Mouse (Mus musculus): ENCODE measurements at regions not wholly inside any gene's neighbourhood (a gene's known extent, or its start where the extent isn't known, plus 50 kb on each side); places are given as distances from the start of the nearest gene placed in this dataset.

DNA sequence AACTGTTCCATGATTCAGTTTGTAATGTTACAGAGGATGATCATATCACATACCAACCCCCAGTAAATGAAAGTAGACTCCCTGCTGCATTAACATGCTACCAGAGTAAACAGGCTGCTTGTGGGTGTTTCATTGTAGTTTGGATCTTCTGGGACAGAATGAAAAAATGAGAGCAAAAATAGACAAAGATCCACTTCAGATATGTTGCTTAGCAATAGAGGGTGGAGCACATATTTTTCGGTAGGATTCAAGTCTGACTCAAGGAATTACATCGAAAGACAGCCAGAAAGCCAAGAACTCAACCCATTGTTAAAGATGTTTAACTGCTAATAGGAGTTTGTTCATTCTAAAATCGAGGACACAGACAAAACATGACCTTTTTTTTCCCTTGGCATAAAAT lies 536.2 kb upstream of the Arpp21 start:
- Histone ChIP-seq H3K27me3 (no peaks in the 10 kb centered on the region), H3K9me3 (replicated peaks) (no peaks in the 10 kb centered on the region), H3K4me1 (replicated peaks) (no peaks in the 10 kb centered on the region), H3K9ac (no peak overlapping the region), H3K36me3 (no peaks in the 10 kb centered on the region), H3K4me2 (no peak overlapping the region), H3K27ac (no peak overlapping the region), H3K4me3 (no peak overlapping the region)
- WGBS = 65% methylated on average over 3 of the region's 3 CpGs
- ATAC-seq (replicated peaks; ENCODE audit: insufficient number of reproducible peaks, insufficient read depth, low FRiP score, low read depth) = no peak

DNA sequence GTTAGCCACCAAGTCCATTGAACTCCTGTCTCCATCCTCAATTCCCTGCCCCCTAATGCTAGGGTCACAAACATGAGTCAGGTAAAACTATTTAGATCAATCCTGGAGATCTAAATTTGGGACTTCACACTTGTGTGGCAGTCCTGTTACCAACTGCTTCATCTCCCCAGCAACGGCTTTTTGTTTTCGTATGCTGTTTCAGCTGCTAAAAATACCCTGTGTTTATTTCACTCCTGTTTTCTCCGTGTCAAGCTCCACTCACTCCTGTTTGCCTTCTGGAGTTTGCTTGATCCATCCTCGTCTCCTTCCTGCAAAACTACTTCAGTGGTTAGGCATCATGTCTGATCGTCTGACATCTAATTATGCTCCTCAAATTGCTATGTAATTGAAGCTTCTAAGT lies 508.9 kb upstream of the Arpp21 start:
- WGBS = 39% methylated on average over 5 of the region's 5 CpGs
- Histone ChIP-seq H3K36me3 (no peaks in the 10 kb centered on the region), H3K9me3 (replicated peaks) (no peaks in the 10 kb centered on the region), H3K4me1 (replicated peaks) (no peaks in the 10 kb centered on the region), H3K9ac (no peak overlapping the region), H3K27me3 (no peaks in the 10 kb centered on the region), H3K27ac (no peak overlapping the region), H3K4me3 (no peak overlapping the region), H3K4me2 (no peak overlapping the region)
- no peak for ATAC-seq (replicated peaks; ENCODE audit: insufficient number of reproducible peaks, insufficient read depth, low FRiP score, low read depth)

DNA sequence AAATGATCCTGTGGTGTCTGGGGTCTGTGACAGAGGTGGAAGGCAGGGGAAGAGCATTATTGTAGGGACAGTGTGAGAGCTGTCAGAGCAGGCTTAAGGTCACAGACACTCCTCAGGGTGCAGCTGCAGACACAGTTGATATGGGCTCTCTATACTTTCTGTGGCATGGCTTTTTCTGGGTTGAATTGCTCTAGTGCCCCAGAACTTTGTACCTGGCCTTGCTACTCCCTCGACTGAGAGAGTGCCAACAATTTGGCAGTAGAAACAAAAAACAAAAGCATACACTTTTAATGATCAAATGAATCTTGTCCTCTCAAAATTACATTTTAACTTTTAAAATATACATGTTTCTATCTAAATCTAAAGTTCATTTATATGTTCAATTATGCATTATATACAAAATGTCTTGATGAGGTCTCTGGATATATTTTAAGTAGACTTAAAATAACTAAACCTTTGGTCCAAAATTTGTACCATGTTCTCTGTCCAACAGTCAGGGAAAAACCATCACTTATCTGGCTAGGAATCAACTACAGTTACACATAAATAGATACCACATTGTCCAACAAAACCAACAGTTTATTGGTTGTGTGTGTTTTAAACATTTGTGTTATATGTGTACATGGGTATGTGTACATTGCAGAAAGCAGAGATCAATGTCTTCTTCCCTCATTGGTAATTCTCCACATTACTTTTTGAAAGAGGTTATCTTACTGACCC lies 508.3 kb upstream of the Arpp21 start:
- Histone ChIP-seq H3K9ac (no peak overlapping the region), H3K4me3 (no peak overlapping the region), H3K4me2 (no peak overlapping the region), H3K9me3 (replicated peaks) (no peaks in the 10 kb centered on the region), H3K27me3 (no peaks in the 10 kb centered on the region), H3K27ac (no peak overlapping the region), H3K4me1 (replicated peaks) (no peaks in the 10 kb centered on the region), H3K36me3 (no peaks in the 10 kb centered on the region)
- ATAC-seq (replicated peaks; ENCODE audit: insufficient number of reproducible peaks, insufficient read depth, low FRiP score, low read depth) = no peak
- 48% methylated on average over 1 of the region's 1 CpGs for WGBS

DNA sequence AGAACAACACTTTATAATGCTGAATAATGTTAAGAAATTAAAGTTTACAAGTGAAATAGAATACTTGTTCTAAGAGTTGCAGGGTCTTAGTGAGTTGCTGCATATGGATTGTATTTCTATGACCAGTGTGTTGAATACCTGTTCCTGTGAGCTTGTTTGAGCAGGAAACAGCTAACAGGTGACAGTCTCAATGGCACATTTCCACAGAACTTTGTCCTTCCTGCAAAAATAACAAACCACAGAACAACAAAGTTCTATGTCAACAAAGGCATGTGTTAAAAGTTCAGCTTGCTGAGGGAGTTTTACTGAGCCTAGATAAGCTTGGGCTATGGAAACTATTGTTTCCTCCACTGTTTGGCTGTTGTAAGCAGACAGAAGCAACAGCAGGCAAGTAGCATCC lies 500.0 kb upstream of the Arpp21 start:
- Histone ChIP-seq H3K36me3 (no peaks in the 10 kb centered on the region), H3K27me3 (no peaks in the 10 kb centered on the region), H3K4me1 (replicated peaks) (no peaks in the 10 kb centered on the region), H3K27ac (no peak overlapping the region), H3K4me3 (no peak overlapping the region), H3K9ac (no peak overlapping the region), H3K9me3 (replicated peaks) (no peaks in the 10 kb centered on the region), H3K4me2 (no peak overlapping the region)
- ATAC-seq (replicated peaks; ENCODE audit: insufficient number of reproducible peaks, insufficient read depth, low FRiP score, low read depth) = no peak

DNA sequence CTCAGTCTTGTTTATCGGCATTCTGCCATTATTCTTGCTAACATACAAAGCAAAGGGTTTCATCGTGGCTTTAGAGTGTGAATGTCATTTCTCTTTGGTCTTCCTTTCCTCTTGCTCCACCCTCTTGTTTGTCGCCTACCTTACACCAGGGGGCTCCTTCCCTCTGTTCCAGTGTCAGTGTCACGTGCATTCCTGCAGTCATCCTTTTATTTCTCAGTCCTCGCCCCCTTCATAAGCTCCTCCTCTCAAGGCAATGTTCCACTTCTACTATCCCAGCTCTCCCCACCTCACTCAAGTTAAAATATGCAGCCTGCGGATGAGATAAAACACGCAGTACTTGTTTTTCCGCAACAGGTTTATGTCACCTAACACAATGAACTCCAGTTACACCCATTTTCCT lies 489.8 kb upstream of the Arpp21 start:
- Histone ChIP-seq H3K9ac (no peak overlapping the region), H3K4me3 (no peak overlapping the region), H3K27ac (no peak overlapping the region), H3K4me2 (no peak overlapping the region), H3K4me1 (replicated peaks) (no peaks in the 10 kb centered on the region), H3K27me3 (no peaks in the 10 kb centered on the region), H3K36me3 (no peaks in the 10 kb centered on the region), H3K9me3 (replicated peaks) (no peaks in the 10 kb centered on the region)
- 0 out of 2 replicates have a peak, but pooled peaks have one; percentile 35 for ATAC-seq (replicated peaks; ENCODE audit: insufficient number of reproducible peaks, insufficient read depth, low FRiP score, low read depth)
- WGBS = 38% methylated on average over 8 of the region's 8 CpGs

GRCm38 (mm10) chr9:112725103-112725502 lies 489.4 kb upstream of the Arpp21 start:
- Histone ChIP-seq H3K4me2 (no peak overlapping the region), H3K36me3 (no peaks in the 10 kb centered on the region), H3K27ac (no peak overlapping the region), H3K4me3 (no peak overlapping the region), H3K9ac (no peak overlapping the region), H3K4me1 (replicated peaks) (no peaks in the 10 kb centered on the region), H3K9me3 (replicated peaks) (no peaks in the 10 kb centered on the region), H3K27me3 (no peaks in the 10 kb centered on the region)
- 44% methylated on average over 4 of the region's 4 CpGs for WGBS
- ATAC-seq (replicated peaks; ENCODE audit: insufficient number of reproducible peaks, insufficient read depth, low FRiP score, low read depth) = no peak

DNA sequence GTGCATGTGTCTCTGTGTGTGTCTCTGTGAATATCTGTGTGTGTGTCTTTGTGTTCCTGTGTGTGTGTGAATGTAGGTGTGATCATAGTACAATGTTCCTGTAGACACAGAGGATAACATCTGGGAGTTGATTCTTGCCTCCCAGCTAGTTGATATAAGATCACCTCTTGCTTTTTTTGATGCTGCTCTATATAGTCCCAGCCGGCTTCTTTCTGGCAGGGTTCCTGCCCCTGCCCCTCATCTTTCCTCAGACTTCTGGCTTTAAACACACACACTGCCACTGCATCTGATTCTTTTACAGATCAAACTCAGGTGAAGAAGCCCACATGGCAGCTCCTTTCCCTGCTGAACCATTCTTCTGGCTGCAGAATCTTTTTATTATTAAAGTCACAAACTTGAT lies 487.6 kb upstream of the Arpp21 start:
- Histone ChIP-seq H3K4me1 (replicated peaks) (no peaks in the 10 kb centered on the region), H3K4me2 (no peak overlapping the region), H3K27me3 (no peaks in the 10 kb centered on the region), H3K36me3 (no peaks in the 10 kb centered on the region), H3K4me3 (no peak overlapping the region), H3K9me3 (replicated peaks) (no peaks in the 10 kb centered on the region), H3K9ac (no peak overlapping the region), H3K27ac (no peak overlapping the region)
- 63% methylated on average over 1 of the region's 1 CpGs for WGBS
- ATAC-seq (replicated peaks; ENCODE audit: insufficient number of reproducible peaks, insufficient read depth, low FRiP score, low read depth) = no peak

DNA sequence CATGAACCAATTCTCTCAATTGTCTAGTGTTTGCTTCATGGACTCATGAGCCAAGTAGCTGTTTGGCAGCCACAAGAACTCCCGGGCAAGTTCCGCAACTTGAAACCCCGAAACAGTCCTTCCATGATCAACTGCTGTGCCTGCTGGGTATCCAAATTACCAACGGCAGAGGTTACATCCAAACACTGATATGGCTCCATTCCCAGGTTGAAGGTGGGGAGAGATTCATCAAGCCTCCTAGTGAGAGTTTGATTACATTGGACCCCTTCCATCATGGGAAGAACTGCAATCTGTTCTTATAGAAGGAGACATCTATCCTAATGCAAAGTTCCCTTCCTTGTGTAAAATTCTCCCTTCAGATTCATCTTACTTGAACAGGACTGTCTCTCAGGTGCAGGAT lies 486.8 kb upstream of the Arpp21 start:
- no peak overlapping the region for H3K9ac ChIP-seq
- H3K4me3 ChIP-seq = no peak overlapping the region
- ATAC-seq (replicated peaks; ENCODE audit: insufficient number of reproducible peaks, insufficient read depth, low FRiP score, low read depth) = no peak
- H3K9me3 ChIP-seq (replicated peaks) = no peaks in the 10 kb centered on the region
- H3K36me3 ChIP-seq = no peaks in the 10 kb centered on the region
- no peak overlapping the region for H3K27ac ChIP-seq
- H3K4me2 ChIP-seq = no peak overlapping the region
- no peaks in the 10 kb centered on the region for H3K27me3 ChIP-seq
- H3K4me1 ChIP-seq (replicated peaks) = no peaks in the 10 kb centered on the region
- 72% methylated on average over 4 of the region's 4 CpGs for WGBS

- 64% methylated on average over 1 of the region's 1 CpGs for WGBS
- no peak overlapping the region for H3K4me2 ChIP-seq
- H3K9me3 ChIP-seq (replicated peaks) = no peaks in the 10 kb centered on the region
- H3K27ac ChIP-seq = no peak overlapping the region
- ATAC-seq (replicated peaks; ENCODE audit: insufficient number of reproducible peaks, insufficient read depth, low FRiP score, low read depth) = no peak
- H3K4me1 ChIP-seq (replicated peaks) = no peaks in the 10 kb centered on the region
- H3K27me3 ChIP-seq = no peaks in the 10 kb centered on the region
- no peak overlapping the region for H3K4me3 ChIP-seq
- no peaks in the 10 kb centered on the region for H3K36me3 ChIP-seq
- no peak overlapping the region for H3K9ac ChIP-seq
Measured at GRCm38 (mm10) chr9:112715197-112715762, 479.5 kb upstream of the Arpp21 start.

GRCm38 (mm10) chr9:112678866-112679265 lies 443.1 kb upstream of the Arpp21 start:
- no peaks in the 10 kb centered on the region for H3K27me3 ChIP-seq
- WGBS = 65% methylated on average over 1 of the region's 1 CpGs
- no peak overlapping the region for H3K9ac ChIP-seq
- no peaks in the 10 kb centered on the region for H3K9me3 ChIP-seq (replicated peaks)
- no peak for ATAC-seq (replicated peaks; ENCODE audit: insufficient number of reproducible peaks, insufficient read depth, low FRiP score, low read depth)
- H3K4me1 ChIP-seq (replicated peaks) = no peaks in the 10 kb centered on the region
- H3K36me3 ChIP-seq = no peaks in the 10 kb centered on the region
- H3K27ac ChIP-seq = no peak overlapping the region
- no peak overlapping the region for H3K4me3 ChIP-seq
- H3K4me2 ChIP-seq = no peak overlapping the region

DNA sequence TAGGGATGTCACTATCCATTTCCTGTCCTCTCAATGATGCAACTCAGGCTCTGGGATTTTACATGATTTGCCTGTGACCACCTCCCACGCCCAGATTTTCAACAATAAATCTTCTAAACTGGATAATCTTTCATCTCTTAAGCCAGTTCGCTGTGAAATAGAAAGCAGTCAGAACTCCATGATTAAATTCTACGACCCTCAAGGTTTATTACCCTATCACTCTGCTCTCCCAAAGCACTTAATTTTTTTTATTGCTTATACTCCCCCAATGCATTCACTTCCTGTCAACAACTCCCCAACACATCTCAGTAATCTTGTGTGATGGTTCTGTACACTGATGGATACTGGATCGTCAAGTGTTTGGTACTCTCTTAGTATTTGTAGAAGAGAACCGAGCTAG lies 439.5 kb upstream of the Arpp21 start:
- Histone ChIP-seq H3K9ac (no peak overlapping the region), H3K4me3 (no peak overlapping the region), H3K36me3 (no peaks in the 10 kb centered on the region), H3K4me2 (no peak overlapping the region), H3K4me1 (replicated peaks) (no peaks in the 10 kb centered on the region), H3K27me3 (no peaks in the 10 kb centered on the region), H3K9me3 (replicated peaks) (no peaks in the 10 kb centered on the region), H3K27ac (no peak overlapping the region)
- no peak for ATAC-seq (replicated peaks; ENCODE audit: insufficient number of reproducible peaks, insufficient read depth, low FRiP score, low read depth)
- WGBS = 69% methylated on average over 5 of the region's 5 CpGs
